Mouse (Mus musculus) frontal cortex, adult (tissue): ENCODE measurements around the gene Ier5.

ENCODE experiments used
- ATAC-seq: cut with Nextera tagmentation; 2 replicates; pipeline ENCODE4 v1.9.2; 2017; ENCODE audit warnings: mild to moderate bottlenecking, moderate library complexity, mixed read lengths; ENCODE audit not compliant: low TSS enrichment

The Ier5 gene

GRCm38 (mm10) chr1:155077675-155078074 is 21.8 kb downstream of the Ier5 start:
- ATAC-seq = no peak

DNA sequence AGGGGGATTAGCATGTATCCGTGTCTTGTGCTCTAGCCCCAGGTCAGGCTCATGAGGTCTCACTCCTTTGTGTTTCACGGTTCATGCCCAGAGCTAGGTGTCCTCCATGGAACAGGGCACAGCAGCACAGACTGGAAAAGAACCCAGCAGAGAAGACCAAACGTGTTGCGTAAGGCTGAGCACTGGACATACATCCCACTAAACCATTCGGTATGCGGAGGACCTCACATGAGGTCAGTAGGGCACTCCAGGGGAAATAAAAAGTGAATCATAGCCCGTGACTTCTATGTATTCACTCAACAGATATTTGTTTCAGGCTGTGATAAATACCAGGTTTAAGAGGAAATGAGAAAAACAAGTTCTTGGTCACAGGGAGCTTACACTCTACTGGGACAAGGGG is 23.6 kb downstream of the Ier5 start:
- no peak for ATAC-seq

- ATAC-seq = no peak
These were observed 24.6 kb downstream of the Ier5 start for GRCm38 (mm10) chr1:155074856-155075255.

DNA sequence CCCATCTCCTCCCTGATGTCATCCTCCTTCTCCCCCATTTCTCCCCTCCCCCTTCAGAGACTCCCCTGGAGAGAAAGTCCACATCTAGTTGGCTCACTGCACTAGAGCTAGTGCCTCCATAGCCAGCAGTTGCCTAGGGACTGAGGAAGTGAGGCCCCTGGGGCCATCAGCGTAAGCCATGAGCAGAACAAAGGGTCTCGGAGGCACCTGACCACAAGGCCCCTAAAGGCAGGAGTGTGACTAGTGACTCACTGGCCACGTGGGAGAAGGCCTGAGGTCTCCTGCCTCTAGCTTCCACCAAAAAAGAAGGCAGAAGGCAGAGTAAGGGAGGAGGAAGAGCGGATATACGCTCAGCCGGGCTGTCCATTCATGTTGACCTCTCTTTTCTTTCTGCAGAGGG is 25.5 kb downstream of the Ier5 start:
- ATAC-seq = no peak

DNA sequence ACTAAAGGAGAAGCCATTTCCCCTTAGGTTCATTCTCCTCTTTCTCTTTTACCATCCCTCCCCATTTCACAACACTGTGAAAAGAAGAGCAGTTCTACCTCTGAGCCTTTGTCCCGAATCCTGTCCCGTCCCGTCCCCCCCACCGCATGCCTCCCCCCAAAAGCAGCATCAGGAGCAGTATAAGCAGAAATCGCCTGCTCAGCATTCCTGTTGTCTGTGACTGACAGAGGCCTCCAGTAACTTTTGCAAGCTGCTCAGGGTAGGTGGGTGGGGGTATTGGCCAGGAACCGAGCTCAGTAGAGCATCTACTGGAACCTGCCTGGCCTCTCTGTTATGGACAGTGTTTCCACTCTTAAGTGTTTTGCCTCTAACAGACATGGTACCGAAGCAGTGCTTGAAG is 26.3 kb downstream of the Ier5 start:
- no peak for ATAC-seq

DNA sequence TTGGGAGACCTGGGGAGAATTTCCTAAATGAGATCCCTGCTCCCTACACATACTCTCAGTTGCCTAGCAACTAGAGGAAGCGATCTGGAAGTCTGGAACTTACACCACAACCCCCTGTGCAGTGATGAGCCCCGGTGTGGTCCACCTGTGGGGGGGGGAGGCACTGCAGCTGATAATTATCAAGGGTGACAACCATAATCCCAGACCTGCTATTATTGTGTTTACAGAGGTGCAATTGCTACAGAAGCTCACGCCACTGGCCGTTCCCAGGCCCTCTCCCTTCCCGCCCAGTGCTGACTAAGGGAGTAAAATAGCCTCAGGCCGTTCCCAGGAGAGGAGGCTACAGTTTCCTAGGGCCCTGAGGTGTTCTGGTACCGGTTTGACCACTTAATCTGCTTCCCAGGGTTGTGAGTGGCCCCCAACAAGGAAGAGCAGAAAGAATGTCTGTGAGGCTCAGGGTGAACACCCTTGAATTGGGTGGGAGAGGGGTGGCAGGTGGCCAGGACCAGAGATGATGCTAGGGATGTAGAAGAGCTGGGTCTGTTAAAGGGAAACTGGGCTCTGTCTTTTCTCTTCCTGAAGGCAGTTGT is 28.1 kb downstream of the Ier5 start:
- 0 out of 2 replicates have a peak, but pooled peaks have one; percentile 34 for ATAC-seq

GRCm38 (mm10) chr1:155070561-155071286 is 28.7 kb downstream of the Ier5 start:
- ATAC-seq = peak; percentile 47; the same call in 1 of the 2 replicates

DNA sequence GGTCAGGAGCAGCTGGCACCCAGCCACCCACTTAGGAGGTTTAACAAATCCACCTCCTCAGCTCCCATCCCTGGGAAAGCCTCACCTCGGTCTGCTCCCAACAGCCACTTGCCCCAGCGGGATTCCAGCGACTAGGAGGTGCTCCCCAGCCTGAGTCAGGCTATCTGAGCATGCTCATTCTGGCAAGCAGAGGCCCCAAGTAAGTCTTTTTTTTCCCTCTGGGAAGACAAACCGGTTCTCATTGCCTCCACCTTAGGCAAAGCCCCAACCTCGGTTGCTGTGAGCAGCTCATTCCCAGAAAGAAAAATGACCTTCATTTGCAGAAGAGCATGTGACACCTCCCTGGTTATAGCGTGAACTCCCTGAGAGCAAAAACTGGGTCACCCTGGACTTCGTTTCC is 29.7 kb downstream of the Ier5 start:
- ATAC-seq = 0 out of 2 replicates have a peak, but pooled peaks have one; percentile 22

DNA sequence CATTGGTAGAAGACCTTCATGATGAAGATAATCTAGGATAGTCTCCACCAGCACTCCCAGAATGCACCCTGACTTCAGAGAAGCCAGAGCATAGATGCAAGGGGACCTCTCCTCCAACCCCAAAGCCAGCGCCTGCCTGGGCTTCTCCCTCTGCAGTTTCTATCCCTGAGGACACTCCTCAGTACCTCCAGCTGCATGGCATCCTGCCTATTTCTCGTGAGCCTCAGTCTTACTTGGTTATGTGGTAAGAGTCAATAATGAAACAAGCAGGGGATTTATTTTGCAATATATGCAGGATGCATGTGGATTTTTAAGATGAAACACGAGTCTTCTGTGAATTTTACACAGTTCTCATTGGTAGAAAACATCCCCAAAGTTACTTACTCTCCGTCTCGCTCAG is 33.2 kb downstream of the Ier5 start:
- no peak for ATAC-seq

GRCm38 (mm10) chr1:155065068-155065701 is 34.3 kb downstream of the Ier5 start:
- no peak for ATAC-seq

GRCm38 (mm10) chr1:155064649-155065048 is 34.8 kb downstream of the Ier5 start:
- no peak for ATAC-seq

DNA sequence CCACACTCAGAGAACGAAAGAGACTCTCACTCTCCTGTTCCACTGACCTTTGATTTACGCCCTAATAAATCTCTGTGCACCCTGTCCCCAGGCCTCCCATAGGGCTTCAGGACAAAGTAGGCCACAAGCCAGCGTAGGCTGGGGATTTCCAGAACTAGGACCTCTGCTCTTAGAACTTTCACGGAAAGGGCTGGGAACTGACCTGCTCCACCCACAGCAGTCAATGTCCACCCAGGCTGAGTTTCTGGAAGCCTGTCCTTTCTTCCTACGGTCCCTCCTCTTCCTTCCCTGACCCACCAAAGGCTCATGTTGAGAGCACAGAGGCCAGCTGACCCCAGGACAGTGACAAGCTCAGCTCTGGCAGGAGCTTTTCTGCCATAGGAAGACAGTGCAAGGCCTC is 35.3 kb downstream of the Ier5 start:
- no peak for ATAC-seq

DNA sequence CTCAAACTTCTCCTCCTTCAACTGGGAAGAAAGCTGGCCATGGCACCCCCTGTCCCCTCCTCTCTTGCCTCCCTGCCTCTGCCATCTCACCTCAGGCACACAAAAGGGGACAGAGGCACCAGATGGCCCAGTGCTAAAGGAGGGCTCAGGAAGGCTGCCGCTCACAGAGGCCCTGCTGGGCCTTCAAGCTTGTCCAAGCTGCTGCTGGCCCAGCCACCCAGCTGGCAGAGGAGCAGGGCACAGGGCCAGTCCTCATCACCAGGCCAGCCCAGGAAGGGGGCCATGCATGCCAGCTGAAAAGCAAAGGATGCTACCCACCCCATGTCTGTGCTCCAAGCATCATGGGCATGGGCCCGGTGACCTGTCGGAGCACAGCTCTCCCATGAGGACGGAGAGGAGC is 36.5 kb downstream of the Ier5 start:
- ATAC-seq = no peak

GRCm38 (mm10) chr1:155062057-155062456 is 37.4 kb downstream of the Ier5 start:
- no peak for ATAC-seq

GRCm38 (mm10) chr1:155060832-155061801 is 38.3 kb downstream of the Ier5 start:
- no peak for ATAC-seq

- peak; percentile 18; the same call in 1 of the 2 replicates for ATAC-seq
These were observed 39.2 kb downstream of the Ier5 start for GRCm38 (mm10) chr1:155060261-155060660.

- ATAC-seq = peak; percentile 86
These were observed 39.9 kb downstream of the Ier5 start for GRCm38 (mm10) chr1:155059505-155059904.

DNA sequence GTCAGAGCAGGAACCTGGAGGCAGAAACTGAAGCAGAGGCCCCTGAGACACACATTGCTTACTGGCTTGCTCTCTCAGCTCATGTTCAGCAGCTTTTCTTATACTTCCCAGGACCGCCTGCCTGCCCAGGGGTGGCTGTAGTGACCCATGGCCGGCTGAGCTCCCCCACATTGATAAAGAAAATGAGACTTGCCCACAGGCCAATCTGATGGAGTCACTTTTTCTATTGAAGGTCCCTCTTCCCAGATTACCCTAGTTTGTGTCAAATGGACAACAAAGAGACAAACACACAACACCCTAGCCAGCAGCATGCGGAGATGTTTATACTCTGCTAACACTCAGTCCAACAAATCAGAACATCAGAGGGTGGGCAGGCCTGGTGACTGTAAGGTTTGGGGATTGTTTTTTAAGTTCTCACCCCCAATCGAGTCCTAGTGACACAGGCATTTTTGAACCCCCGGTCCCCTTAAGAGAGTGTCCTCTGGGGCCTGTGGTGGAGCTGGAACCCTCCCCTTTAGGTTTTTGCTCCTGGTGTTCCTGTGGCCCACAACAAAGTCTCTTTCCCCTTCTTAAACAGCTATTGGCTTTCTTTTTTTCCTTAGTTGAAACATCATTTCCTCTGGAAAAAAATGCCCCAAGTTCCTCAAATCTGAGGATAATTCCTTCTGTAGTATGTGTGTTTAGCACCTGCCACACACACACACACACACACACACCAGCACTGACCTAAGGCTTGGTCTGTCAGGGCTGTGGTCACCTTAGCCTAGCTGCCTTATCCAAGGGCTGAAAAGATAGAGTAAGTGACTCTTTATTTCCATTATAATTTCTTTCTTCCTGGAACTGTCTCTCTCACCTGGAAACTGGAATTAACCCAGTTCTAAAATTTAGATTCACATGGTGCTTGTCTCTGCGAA is 41.1 kb downstream of the Ier5 start:
- no peak for ATAC-seq

- ATAC-seq = no peak
These were observed 43.3 kb downstream of the Ier5 start for GRCm38 (mm10) chr1:155056166-155056565.

DNA sequence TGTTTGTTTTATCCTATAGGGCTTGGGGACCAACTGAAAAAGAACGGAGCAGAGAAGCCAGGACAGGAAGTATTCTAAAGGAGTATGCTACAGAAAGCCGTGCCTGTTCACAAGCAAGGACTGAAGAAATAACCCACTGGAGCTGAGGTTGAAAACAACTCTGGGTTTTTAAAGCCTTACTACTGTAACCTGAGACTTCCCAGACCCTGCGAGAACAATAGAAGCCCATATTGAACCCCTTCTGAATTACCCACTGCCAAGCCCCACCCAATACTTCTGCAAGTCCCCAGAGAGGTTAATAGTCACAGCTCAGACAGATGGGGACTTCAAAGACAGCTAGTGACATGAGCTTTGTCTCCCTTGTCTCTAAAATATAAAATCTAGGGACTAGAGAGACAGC is 44.4 kb downstream of the Ier5 start:
- ATAC-seq = no peak
